Mouse (Mus musculus) left cerebral cortex, postnatal 25 days (tissue): ENCODE results near the gene Gstp3. TPM values are rescaled to one million over a fixed set of nuclear protein-coding genes. Genes with fewer than 3 reads are reported as not detected.

Experiments
- DNase-seq, 2 experiments: peaks; one replicate each; pipeline ENCODE4 v3.0.0; 2022; ENCODE audit warnings: low spot score in 2 of 2, mixed read lengths in 1 of 2
- intact Hi-C: fragments of 180-260 bp; cut with DNase I; formaldehyde crosslinking; loops from one replicate; pipeline ENCODE4 v1.15.1; 2025
- total RNA-seq, 2 experiments: library from RNA; stranded (reverse); gene quantifications; 2 replicates each; pipeline ENCODE4 v1.2.3; 2021

The Gstp3 gene
- not detected for total RNA-seq

- no peak for DNase-seq
- intact Hi-C loops: loop anchor here (2.0 kb wide), 1 partner anchor 14 kb away; no protein-coding TSS in a partner anchor
These were observed at the start of gene Gstp3 for GRCm38 (mm10) chr19:4059069-4059740. TSS of gene Gstp3 (minus strand) at chr19:4059569.

GRCm38 (mm10) chr19:4108535-4108934 is 49.2 kb upstream of the Gstp3 start:
- DNase-seq: no peak
- intact Hi-C loops: no loop called here

GRCm38 (mm10) chr19:4106654-4107053 is 47.3 kb upstream of the Gstp3 start:
- intact Hi-C loops: no loop called here
- DNase-seq: no peak

GRCm38 (mm10) chr19:4104675-4105194 is 45.4 kb upstream of the Gstp3 start:
- intact Hi-C loops: no loop called here
- no peak for DNase-seq

GRCm38 (mm10) chr19:4103792-4104191 is 44.4 kb upstream of the Gstp3 start:
- intact Hi-C loops: no loop called here
- DNase-seq: no peak

- intact Hi-C loops: no loop called here
- no peak for DNase-seq
These were observed 43.9 kb upstream of the Gstp3 start for GRCm38 (mm10) chr19:4103294-4103693.

GRCm38 (mm10) chr19:4102626-4103025 is 43.3 kb upstream of the Gstp3 start:
- no peak for DNase-seq
- intact Hi-C loops: no loop called here

- intact Hi-C loops: no loop called here
- DNase-seq: no peak
These were observed 42.7 kb upstream of the Gstp3 start for GRCm38 (mm10) chr19:4102049-4102448.

- intact Hi-C loops: no loop called here
- no peak for DNase-seq
These were observed 42.1 kb upstream of the Gstp3 start for GRCm38 (mm10) chr19:4101466-4101865.

- peak; percentile 74 to 82 for DNase-seq
- intact Hi-C loops: no loop called here
These were observed 41.4 kb upstream of the Gstp3 start for GRCm38 (mm10) chr19:4100718-4101261.

GRCm38 (mm10) chr19:4099837-4100717 is 40.7 kb upstream of the Gstp3 start, which contains the start of gene Pitpnm1:
TSS of gene Pitpnm1 (plus strand) at chr19:4099998.
- DNase-seq: peak; percentile 53 to 55
- intact Hi-C loops: loop anchor here (5.0 kb wide), 1 partner anchor 127 kb away; no protein-coding TSS in a partner anchor

- DNase-seq: peak; percentile 90 to 93
- intact Hi-C loops: loop anchor here (5.0 kb wide), 1 partner anchor 128 kb away; no protein-coding TSS in a partner anchor
These were observed 39.7 kb upstream of the Gstp3 start for GRCm38 (mm10) chr19:4099056-4099455.

GRCm38 (mm10) chr19:4098426-4098825 is 39.1 kb upstream of the Gstp3 start:
- intact Hi-C loops: loop anchor here (5.0 kb wide), 1 partner anchor 129 kb away; no protein-coding TSS in a partner anchor
- DNase-seq: no peak

GRCm38 (mm10) chr19:4097441-4097825 is 38.1 kb upstream of the Gstp3 start:
- intact Hi-C loops: loop anchor here (2.0 to 5.0 kb wide), 2 partner anchors 51 to 130 kb away; partner anchors contain the start of gene Gstp2
- DNase-seq: peak in 1 of 2 experiments; percentile 74

GRCm38 (mm10) chr19:4096642-4097440 is 37.5 kb upstream of the Gstp3 start, which contains the start of gene Cdk2ap2:
TSS of gene Cdk2ap2 (plus strand) at chr19:4097182.
- peak; percentile 100 for DNase-seq
- intact Hi-C loops: loop anchor here (2.0 to 5.0 kb wide), 2 partner anchors 50 to 130 kb away; partner anchors contain the start of gene Gstp2

- intact Hi-C loops: loop anchor here (2.0 to 5.0 kb wide), 2 partner anchors 49 to 131 kb away; partner anchors contain the start of gene Gstp2
- no peak for DNase-seq
These were observed 36.4 kb upstream of the Gstp3 start for GRCm38 (mm10) chr19:4095802-4096201.

- intact Hi-C loops: loop anchor here (5.0 kb wide), 2 partner anchors 78 to 132 kb away; no protein-coding TSS in a partner anchor
- DNase-seq: no peak
These were observed 35.5 kb upstream of the Gstp3 start for GRCm38 (mm10) chr19:4094774-4095303.

GRCm38 (mm10) chr19:4094348-4094747 is 35.0 kb upstream of the Gstp3 start:
- DNase-seq: no peak
- intact Hi-C loops: loop anchor here (5.0 kb wide), 1 partner anchor 77 kb away; no protein-coding TSS in a partner anchor
